Mouse (Mus musculus) lung, adult 2 months (tissue): ENCODE results near the gene Tubb4a.

Experiments used
- CTCF ChIP-seq: fragments of 200-500 bp; IDR thresholded peaks from 2 replicates; pipeline ENCODE4 v1.5.1; 2011; ENCODE audit warnings: mild to moderate bottlenecking, low read length, control low read depth; ENCODE audit not compliant: insufficient read depth
- POLR2A ChIP-seq: fragments of 200-500 bp; IDR thresholded peaks from 2 replicates; pipeline ENCODE4 v1.6.1; 2011; ENCODE audit warnings: low read depth, mild to moderate bottlenecking, control low read depth, low read length, borderline replicate concordance; ENCODE audit errors: extremely low read depth

DNA sequence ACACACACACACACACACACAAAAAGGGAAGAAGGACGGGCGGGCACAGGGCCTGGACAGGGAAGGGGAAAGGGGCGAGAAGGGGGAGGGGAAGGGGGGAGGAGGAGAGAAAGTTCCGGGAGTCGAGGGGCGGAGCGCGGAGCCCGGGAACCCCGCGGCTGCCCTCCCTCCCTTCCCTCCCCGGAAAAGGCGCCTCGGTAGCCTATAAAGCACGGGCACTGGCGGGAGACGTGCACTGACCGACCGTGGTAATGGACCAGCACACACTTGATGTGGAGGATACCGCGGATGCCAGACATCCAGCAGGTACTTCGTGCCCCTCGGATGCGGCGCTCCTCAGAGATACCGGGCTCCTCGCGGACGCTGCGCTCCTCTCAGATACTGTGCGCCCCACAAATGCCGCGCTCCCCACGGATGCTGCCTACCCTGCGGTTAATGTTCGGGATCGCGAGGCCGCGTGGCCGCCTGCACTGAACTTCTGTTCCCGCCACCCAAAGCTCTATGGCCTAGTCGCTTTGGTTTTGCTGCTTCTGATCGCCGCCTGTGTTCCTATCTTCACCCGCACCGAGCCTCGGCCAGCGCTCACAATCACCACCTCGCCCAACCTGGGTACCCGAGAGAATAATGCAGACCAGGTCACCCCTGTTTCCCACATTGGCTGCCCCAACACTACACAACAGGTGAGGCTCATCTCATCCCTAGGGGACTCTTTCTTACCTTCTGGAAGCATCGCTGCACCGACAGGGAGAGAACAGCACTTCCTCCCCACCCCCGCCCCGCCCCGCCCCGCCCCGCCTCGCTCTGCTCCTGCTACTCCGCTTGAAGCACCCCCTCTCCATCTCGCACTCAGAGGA is 17.8 kb upstream of the Tubb4a start, which contains the start of gene Tnfsf9:
- TF ChIP-seq CTCF (no peak), POLR2A (peak; percentile 59; the same call in 1 of the 2 replicates)
